ENCODE assay signal across 8 mouse cellular contexts in the genomic region with DNA sequence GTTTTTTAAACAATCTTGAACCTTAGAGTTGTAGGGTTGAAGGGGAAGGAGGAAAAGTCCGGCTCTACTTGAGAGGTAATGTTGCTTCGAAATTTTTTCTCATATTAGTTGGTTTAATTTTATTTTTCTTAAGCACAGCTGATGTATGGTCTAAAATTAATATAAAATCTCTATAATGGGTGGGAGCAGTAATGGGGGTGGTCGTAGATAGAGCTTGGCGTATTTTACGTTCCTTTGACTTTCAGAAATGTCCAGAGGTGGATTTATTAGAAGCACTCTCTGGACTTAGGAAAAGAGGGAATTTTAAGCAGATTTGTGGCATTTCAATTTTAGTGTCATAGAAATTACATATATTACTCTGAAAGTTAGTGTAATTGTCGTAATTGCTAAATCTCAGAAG. TPM values are rescaled to one million over a fixed set of nuclear protein-coding genes. Genes with fewer than 3 reads are reported as not detected.
A peak's percentile ranks its signal among the peaks of the same experiment; 100 is the strongest.
DNase-seq lines count a peak whose midpoint lies in the region; ATAC-seq lines count a peak whose summit lies in the region.
"Had no signal": no experiment of that assay in that cellular context is flagged by ENCODE, and none has a peak within 500 bp of the region (broad histone marks: within the 10 kb centered on the region; RNA-seq: fewer than 3 reads in every experiment).

No protein-coding gene starts in this region.

- H3K4me3 ChIP-seq in liver, embryonic 11.5 days (ENCODE audit: low read depth, low read length), result peak overlapping the region; percentile 62; the same call in 1 of the 2 replicates
- no peak overlapping the region for H3K4me3 ChIP-seq in forebrain, embryonic 14.5 days (ENCODE audit: low read depth, low read length)
- H3K4me3 ChIP-seq in liver, embryonic 12.5 days, result peak overlapping the region; percentile 69
- no peak overlapping the region for H3K4me3 ChIP-seq in stomach, embryonic 15.5 days (replicated peaks)

- H3K4me1 ChIP-seq in liver, embryonic 11.5 days (replicated peaks; ENCODE audit: control insufficient read depth, insufficient read depth, low read length), result no peaks in the 10 kb centered on the region
- no peaks in the 10 kb centered on the region for H3K4me1 ChIP-seq in forebrain, embryonic 14.5 days (ENCODE audit: control insufficient read depth, insufficient read depth, low read length)
- H3K4me1 ChIP-seq in liver, embryonic 12.5 days, result no peaks in the 10 kb centered on the region
- H3K4me1 ChIP-seq in stomach, embryonic 15.5 days, result no peaks in the 10 kb centered on the region

- no peak for ATAC-seq in liver, embryonic 11.5 days (replicated peaks; ENCODE audit: low FRiP score)
- ATAC-seq in forebrain, embryonic 14.5 days, result no peak
- ATAC-seq in liver, embryonic 12.5 days, result no peak
- no peak for ATAC-seq in stomach, embryonic 15.5 days (ENCODE audit: insufficient read depth, low FRiP score, low read depth)

- no peaks in the 10 kb centered on the region for H3K27me3 ChIP-seq in liver, embryonic 11.5 days (replicated peaks; ENCODE audit: control insufficient read depth, insufficient read depth, low read length)
- no peaks in the 10 kb centered on the region for H3K27me3 ChIP-seq in forebrain, embryonic 14.5 days (replicated peaks; ENCODE audit: control insufficient read depth, insufficient read depth, low read length)
- no peaks in the 10 kb centered on the region for H3K27me3 ChIP-seq in liver, embryonic 12.5 days (replicated peaks)
- no peaks in the 10 kb centered on the region for H3K27me3 ChIP-seq in stomach, embryonic 15.5 days (replicated peaks)

- H3K9me3 ChIP-seq in liver, embryonic 11.5 days (ENCODE audit: control insufficient read depth, low read length), result no peaks in the 10 kb centered on the region
- H3K9me3 ChIP-seq in forebrain, embryonic 14.5 days (replicated peaks; ENCODE audit: control insufficient read depth, low read length), result no peaks in the 10 kb centered on the region
- no peaks in the 10 kb centered on the region for H3K9me3 ChIP-seq in liver, embryonic 12.5 days (replicated peaks)
- no peaks in the 10 kb centered on the region for H3K9me3 ChIP-seq in stomach, embryonic 15.5 days

- WGBS in liver, embryonic 11.5 days, result 86% methylated on average over 6 of the region's 6 CpGs
- WGBS in forebrain, embryonic 14.5 days, result 90% methylated on average over 6 of the region's 6 CpGs
- WGBS in liver, embryonic 12.5 days (ENCODE audit: insufficient replicate concordance), result 75% methylated on average over 6 of the region's 6 CpGs
- 78% methylated on average over 6 of the region's 6 CpGs for WGBS in stomach, embryonic 15.5 days

- H3K9ac ChIP-seq in liver, embryonic 11.5 days (ENCODE audit: low read depth, low read length), result no peak overlapping the region
- H3K9ac ChIP-seq in forebrain, embryonic 14.5 days (ENCODE audit: low read length), result no peak overlapping the region
- no peak overlapping the region for H3K9ac ChIP-seq in liver, embryonic 12.5 days
- H3K9ac ChIP-seq in stomach, embryonic 15.5 days, result no peak overlapping the region

- no peaks in the 10 kb centered on the region for H3K36me3 ChIP-seq in liver, embryonic 11.5 days (ENCODE audit: control insufficient read depth, insufficient read depth, low read length)
- no peaks in the 10 kb centered on the region for H3K36me3 ChIP-seq in forebrain, embryonic 14.5 days (ENCODE audit: control insufficient read depth, insufficient read depth, low read length)
- H3K36me3 ChIP-seq in liver, embryonic 12.5 days, result no peaks in the 10 kb centered on the region
- no peaks in the 10 kb centered on the region for H3K36me3 ChIP-seq in stomach, embryonic 15.5 days

- H3K27ac ChIP-seq in liver, embryonic 11.5 days (ENCODE audit: low read depth, low read length), result no peak overlapping the region
- H3K27ac ChIP-seq in forebrain, embryonic 14.5 days (ENCODE audit: low read depth, low read length), result no peak overlapping the region
- no peak overlapping the region for H3K27ac ChIP-seq in liver, embryonic 12.5 days
- no peak overlapping the region for H3K27ac ChIP-seq in stomach, embryonic 15.5 days

- DNase-seq in liver, embryonic 11.5 days (ENCODE audit: low spot score), result no peak
- DNase-seq in liver, result no peak
- no peak for DNase-seq in forebrain, embryonic 14.5 days (ENCODE audit: low spot score)
- no peak for DNase-seq in adipocyte (ENCODE audit: low spot score)
- DNase-seq in adrenal gland, adult (ENCODE audit: inconsistent age in 2 of 2, low spot score in 1 of 2), result no peak

- H3K4me2 ChIP-seq in liver, embryonic 11.5 days, result peak overlapping the region; percentile 58
- peak overlapping the region; percentile 53 for H3K4me2 ChIP-seq in forebrain, embryonic 14.5 days (ENCODE audit: low read length)
- peak overlapping the region; percentile 63 for H3K4me2 ChIP-seq in liver, embryonic 12.5 days
- H3K4me2 ChIP-seq in stomach, embryonic 15.5 days, result peak overlapping the region; percentile 48; the same call in 1 of the 2 replicates

RNA-seq across cellular contexts. Expression of gene 2610002M06Rik, which starts 0.6 kb away (rescaled TPM):
- 14.7 and 17.7 TPM in 2 replicates for polyA plus RNA-seq in liver, embryonic 11.5 days (2014; fragmentation: Nextera tagmentation; extraction: Ambion mirVana)
- polyA plus RNA-seq in forebrain, embryonic 14.5 days (2014; fragmentation: Nextera tagmentation; extraction: Ambion mirVana), result 13.6 and 16.7 TPM in 2 replicates
- 11.5 and 12.5 TPM in 2 replicates for polyA plus RNA-seq in liver, embryonic 12.5 days (2016; fragmentation: Nextera tagmentation; extraction: Ambion mirVana)
- 13.4 and 13.9 TPM in 2 replicates for polyA plus RNA-seq in stomach, embryonic 15.5 days (2015; fragmentation: Nextera tagmentation; extraction: Ambion mirVana)

RNA-seq across cellular contexts. Expression of gene Tent5d, which starts 24.3 kb away (rescaled TPM):
- 0.08 and 0.30 TPM in 2 replicates for polyA plus RNA-seq in liver, embryonic 11.5 days (2014; fragmentation: Nextera tagmentation; extraction: Ambion mirVana)
- polyA plus RNA-seq in forebrain, embryonic 14.5 days (2014; fragmentation: Nextera tagmentation; extraction: Ambion mirVana), result 0.05 TPM in 1 of 2 replicates, not detected in the other
- 0.18 and 0.35 TPM in 2 replicates for polyA plus RNA-seq in liver, embryonic 12.5 days (2016; fragmentation: Nextera tagmentation; extraction: Ambion mirVana)
- polyA plus RNA-seq in stomach, embryonic 15.5 days (2015; fragmentation: Nextera tagmentation; extraction: Ambion mirVana), result 0.10 and 0.40 TPM in 2 replicates
- polyA plus RNA-seq: spleen, adult 2 months had no signal

Comparison
In these comparisons a context has a peak if more than half of its experiments do, and no peak if none do; other contexts are left out.
1. H3K4me3 ChIP-seq: peak in liver, embryonic 11.5 days (single experiment) and liver, embryonic 12.5 days (single experiment); none in forebrain, embryonic 14.5 days (single experiment) and stomach, embryonic 15.5 days (single experiment).
2. Peak in every context shown above with its lines, with median percentiles within 50 percentile points of each other: H3K4me2 ChIP-seq.